Mouse (Mus musculus): ENCODE data around the gene Adh6a.

DNA sequence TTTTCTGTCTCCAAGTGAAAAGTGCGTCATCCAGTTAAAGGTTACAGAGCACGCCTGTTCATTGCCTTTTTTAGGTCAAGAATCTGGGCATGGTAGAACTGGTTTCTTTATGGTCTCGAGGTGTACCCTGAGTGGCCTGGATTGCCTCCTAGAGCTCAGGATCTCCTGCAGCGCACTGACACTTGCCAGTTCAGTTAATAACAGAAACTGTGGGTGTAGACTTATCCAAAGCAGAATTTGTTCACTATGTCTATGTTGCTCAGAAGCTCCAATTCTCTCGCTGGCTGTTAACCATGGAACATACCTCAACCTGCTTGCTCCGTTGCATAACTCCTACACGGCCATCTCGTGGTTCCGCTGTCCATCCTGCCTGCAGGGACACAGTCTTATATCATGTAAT is 13.0 kb upstream of the Adh6a start:
- TF ChIP-seq POLR2A (IDR thresholded peaks at IDR 0.05; ENCODE audit: insufficient read depth, low read depth, low read length) (no peak), CTCF (IDR thresholded peaks at IDR 0.05) (no peak)
